Mouse (Mus musculus): ENCODE measurements around the gene Gsk3b. TPM values are rescaled to one million over a fixed set of nuclear protein-coding genes. Genes with fewer than 3 reads are reported as not detected.

The Gsk3b gene
- total RNA-seq, 2 experiments from 2014 or later: 52.3 to 55.6 TPM

DNA sequence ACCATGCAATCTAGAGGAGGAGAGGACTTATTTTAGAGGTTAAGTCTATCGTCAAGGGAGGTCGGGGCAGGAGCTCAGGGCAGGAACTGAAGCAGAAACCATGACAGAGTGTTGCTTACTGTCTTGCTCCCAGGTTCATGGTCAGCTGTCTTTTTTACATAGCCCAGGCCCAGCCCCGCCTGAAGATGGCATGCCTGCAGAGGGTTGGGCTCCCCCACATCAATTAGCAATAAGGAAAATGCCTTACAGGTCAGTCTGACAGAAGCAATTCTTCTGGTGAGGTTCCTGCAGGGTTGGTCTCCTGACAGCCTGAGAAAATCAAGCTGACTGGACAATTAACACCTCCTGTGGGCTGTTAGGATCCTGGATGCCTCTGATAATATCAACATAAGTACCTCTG lies 182.8 kb downstream of the Gsk3b start:
- intact Hi-C loops (cut with DNase I): no loop called here
- DNase-seq: no peak

DNA sequence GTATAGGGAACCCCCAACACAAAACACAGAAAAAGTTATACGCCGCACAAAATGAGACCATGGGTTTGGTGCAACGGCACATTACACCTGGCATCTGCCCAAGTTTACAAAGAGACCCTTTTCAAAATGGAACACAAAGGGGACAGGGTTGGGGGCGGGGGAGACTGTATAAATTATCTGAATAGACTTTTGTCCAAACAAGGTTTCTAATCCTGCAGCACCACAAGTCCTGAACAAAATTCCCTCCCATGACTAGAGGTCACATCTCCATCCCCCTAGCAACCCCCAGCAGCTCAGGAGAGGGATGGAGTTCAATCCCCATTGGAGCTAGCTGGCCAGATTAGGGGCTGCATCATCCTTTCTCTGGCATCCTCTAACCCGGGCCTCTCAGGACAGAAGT lies 183.7 kb downstream of the Gsk3b start:
- intact Hi-C loops (cut with DNase I): no loop called here
- no peak for DNase-seq

- no peak for DNase-seq
- intact Hi-C loops (cut with DNase I): no loop called here
Observed at GRCm38 (mm10) chr16:38274737-38275136, 185.9 kb downstream of the Gsk3b start.

GRCm38 (mm10) chr16:38279794-38280193 lies 191.0 kb downstream of the Gsk3b start:
- DNase-seq: no peak
- intact Hi-C loops (cut with DNase I): no loop called here

- no peak for DNase-seq
- intact Hi-C loops (cut with DNase I): no loop called here
Observed at GRCm38 (mm10) chr16:38280951-38281350, 192.2 kb downstream of the Gsk3b start.

DNA sequence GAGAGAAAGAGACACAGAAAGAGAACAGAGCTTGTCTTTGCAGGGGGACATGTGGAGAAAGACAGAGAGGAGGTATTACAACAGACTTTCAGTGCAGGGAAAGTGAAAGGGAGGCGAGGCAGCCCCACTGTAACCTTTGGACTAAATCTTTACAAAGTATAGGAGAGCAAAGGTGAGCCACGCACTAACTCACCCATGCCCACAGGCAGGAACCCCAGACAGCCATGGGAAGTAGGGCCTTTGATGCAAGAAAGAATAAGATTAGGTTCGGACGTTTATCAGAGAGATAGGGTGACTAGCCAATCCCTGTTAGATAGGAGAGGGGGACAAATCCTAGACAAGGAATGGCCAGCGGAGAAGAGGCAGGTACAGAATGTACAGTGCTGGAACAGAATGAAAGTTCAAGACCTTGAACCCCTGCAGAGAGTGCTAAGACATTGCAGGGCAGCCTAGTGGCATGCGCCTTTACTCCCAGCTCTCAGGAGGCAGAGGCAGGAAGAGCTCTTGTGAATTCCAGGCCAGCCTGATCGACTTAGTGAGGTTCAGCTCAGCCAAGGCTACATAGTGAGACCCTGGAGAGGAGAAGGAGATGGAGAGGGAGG lies 193.9 kb downstream of the Gsk3b start:
- intact Hi-C loops (cut with DNase I): no loop called here
- DNase-seq: no peak

DNA sequence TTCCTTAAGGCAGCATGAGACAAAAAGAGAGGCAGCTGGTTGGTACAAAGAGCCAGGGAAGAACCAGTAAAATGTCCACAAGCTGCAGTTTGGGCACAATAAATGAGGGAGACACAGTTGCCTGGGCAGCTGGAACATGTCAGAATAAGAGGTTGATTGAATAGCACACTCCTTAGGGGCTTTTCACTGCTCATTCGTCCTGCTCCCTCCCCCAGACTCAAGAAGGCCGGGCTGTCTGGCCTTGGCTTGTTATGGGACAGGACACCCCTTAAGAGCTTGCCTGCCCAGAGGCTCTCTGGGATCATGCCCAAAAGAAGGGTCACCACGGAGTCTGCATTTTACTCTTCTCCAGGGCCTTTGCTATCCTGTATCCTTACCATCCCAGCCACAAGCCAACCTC lies 194.5 kb downstream of the Gsk3b start:
- intact Hi-C loops (cut with DNase I): no loop called here
- no peak for DNase-seq

GRCm38 (mm10) chr16:38285801-38286200 lies 197.0 kb downstream of the Gsk3b start:
- intact Hi-C loops (cut with DNase I): no loop called here
- no peak for DNase-seq

GRCm38 (mm10) chr16:38286541-38286940 lies 197.7 kb downstream of the Gsk3b start:
- no peak for DNase-seq
- intact Hi-C loops (cut with DNase I): no loop called here

- DNase-seq: no peak
- intact Hi-C loops (cut with DNase I): no loop called here
Observed at GRCm38 (mm10) chr16:38287357-38287756, 198.6 kb downstream of the Gsk3b start.

DNA sequence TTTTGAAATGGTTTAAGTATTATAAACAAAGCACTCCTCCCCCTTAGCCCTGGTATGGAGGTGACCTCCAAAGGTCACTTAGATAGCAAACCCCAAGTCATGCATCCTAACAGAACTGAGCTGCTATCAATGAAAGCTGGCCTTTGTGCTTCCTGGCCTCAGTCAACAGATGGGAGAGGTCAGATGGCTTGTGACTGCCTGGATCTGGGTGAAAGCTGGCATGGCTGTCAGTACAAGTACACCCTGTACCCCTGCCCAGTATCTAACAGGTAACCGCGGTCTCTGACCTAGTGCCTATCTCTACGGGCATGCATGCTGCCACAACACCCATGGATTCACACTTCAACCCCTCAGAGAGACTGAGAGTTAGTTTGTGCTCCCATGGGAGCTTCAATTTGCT lies 199.0 kb downstream of the Gsk3b start:
- no peak for DNase-seq
- intact Hi-C loops (cut with DNase I): no loop called here

DNA sequence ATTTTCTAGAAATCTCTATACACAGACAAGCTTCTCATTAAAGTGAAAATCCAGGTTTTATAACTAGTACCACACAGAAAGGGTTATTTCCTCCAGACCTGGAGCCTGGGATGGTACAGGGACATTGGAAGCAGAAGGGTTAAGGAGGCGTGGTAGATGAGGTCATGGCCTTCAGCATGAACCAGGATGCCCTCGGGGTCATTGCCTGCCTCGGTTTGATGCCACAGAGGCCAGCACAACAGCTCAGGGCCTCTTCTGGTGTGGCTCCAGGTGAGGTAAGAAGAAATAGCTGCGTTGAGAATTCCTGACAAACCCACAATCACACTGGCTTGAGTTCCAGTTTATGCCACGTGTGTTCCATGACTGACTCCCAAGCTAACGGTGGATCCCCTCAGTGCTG lies 200.1 kb downstream of the Gsk3b start:
- intact Hi-C loops (cut with DNase I): no loop called here
- DNase-seq: no peak

GRCm38 (mm10) chr16:38290151-38290550 lies 201.3 kb downstream of the Gsk3b start:
- no peak for DNase-seq
- intact Hi-C loops (cut with DNase I): no loop called here

DNA sequence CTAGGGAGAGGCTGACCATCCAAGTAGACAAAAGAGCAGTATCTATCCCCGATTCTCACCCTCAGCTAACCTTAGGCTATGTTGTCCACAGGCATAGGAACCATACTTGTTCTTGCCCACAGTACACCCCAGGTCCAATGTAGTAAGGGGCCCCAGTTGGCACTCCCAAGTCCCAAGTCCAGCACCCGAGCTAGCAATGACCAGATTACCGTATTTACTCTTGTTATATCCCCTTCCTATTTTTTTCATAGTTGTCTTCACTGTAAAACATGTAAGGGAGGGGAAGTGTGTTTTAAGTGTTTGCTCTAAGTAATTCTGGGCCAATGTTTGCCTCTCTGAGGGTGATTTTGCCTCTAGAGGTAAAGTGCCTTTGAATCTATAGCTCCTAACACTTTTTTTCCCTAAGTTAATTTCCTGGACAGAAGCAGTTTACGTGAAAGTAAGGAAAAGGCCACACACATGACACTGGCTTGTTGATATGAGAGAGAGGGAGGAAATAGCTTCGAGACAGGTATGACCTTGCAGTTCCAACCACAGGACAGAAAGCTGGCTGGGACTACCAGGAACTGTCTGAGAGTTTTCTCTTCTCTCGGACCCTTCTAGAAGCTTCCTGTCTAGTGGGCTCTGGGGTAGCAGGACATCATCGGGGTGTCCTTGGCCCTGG lies 206.0 kb downstream of the Gsk3b start, which contains the start of gene Nr1i2:
TSS of gene Nr1i2 (minus strand) at position 140 of the 664 bp plus-strand sequence.
- intact Hi-C loops (cut with DNase I): no loop called here
- DNase-seq: no peak

DNA sequence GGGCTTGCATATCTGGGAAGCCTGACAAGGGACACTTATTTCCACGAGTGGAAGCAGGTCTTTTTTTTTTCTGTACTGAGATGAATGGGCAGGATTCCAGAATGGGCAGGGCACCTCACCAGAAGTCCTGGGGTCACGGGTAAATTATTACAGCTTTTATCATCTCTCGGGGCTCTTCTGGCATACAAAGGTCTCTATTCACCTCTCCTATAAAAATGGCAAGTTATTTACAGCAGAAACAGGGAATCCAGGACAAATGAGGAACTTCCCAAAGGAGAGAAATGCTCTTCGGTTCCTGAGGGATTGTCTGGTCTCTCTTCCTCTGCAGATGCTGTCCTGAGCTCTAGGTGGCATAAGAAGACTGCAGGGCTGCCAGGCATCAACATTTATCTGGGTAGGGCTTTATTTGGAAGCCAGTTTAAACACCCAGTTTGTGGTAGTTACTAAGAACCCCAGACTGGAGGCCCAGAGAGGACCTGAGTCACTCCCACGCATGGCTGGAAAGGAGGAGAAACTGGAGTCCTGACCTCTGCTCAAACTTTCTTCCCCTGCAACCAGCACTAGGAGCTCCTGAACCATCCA lies 206.6 kb downstream of the Gsk3b start:
- intact Hi-C loops (cut with DNase I): no loop called here
- no peak for DNase-seq

Other genes starting within 250 kb of the Gsk3b start
- gene Gm36028, start 227.9 kb upstream of the Gsk3b start, total RNA-seq (2021): 1 to 10 TPM; 1.0 to 1.1 TPM
- 10 to 100 TPM; 68.7 to 77.8 TPM for gene Lrrc58, start 220.6 kb upstream of the Gsk3b start, total RNA-seq (2021)
- gene Gpr156, start 172.5 kb upstream of the Gsk3b start, total RNA-seq (2021): not detected
- not detected for gene Nr1i2, start 205.8 kb downstream of the Gsk3b start, total RNA-seq (2021)